In genomic region chr3:129250997-129251396, GRCm38 (mm10) we compare ENCODE assay signal across 22 mouse cellular contexts. TPM values are rescaled to one million over a fixed set of nuclear protein-coding genes. Genes with fewer than 3 reads are reported as not detected.
DNase-seq lines count a peak whose midpoint lies in the region; ATAC-seq and TF ChIP-seq lines count a peak whose summit lies in the region.
"Had no signal": no experiment of that assay in that cellular context is flagged by ENCODE, and none has a peak within 500 bp of the region (broad histone marks: within the 10 kb centered on the region; RNA-seq: fewer than 3 reads in every experiment).

No protein-coding gene starts in this region.

- H3K4me1 ChIP-seq in hindbrain, embryonic 15.5 days (replicated peaks) = no peaks in the 10 kb centered on the region
- no peaks in the 10 kb centered on the region for H3K4me1 ChIP-seq in hindbrain, embryonic 11.5 days (replicated peaks; ENCODE audit: control insufficient read depth, insufficient read depth, low read length)
- H3K4me1 ChIP-seq in midbrain, embryonic 15.5 days = no peaks in the 10 kb centered on the region
- H3K4me1 ChIP-seq in midbrain, embryonic 13.5 days (replicated peaks) = no peaks in the 10 kb centered on the region
- H3K4me1 ChIP-seq: forebrain, embryonic 10.5 days; forebrain, embryonic 15.5 days; heart, embryonic 10.5 days; heart, embryonic 13.5 days; intestine, embryonic 15.5 days had no signal

- TF ChIP-seq CTCF in brain, embryonic 14.5 days (IDR thresholded peaks at IDR 0.05; ENCODE audit: borderline replicate concordance, extremely low read depth, insufficient read depth, insufficient read length) = no peak

- ATAC-seq in hindbrain, embryonic 15.5 days (ENCODE audit: low FRiP score, low read depth) = 0 out of 2 replicates have a peak, but pooled peaks have one; percentile 51
- no peak for ATAC-seq in hindbrain, embryonic 11.5 days (ENCODE audit: low FRiP score)
- ATAC-seq in midbrain, embryonic 15.5 days (replicated peaks) = 0 out of 2 replicates have a peak, but pooled peaks have one; percentile 54
- no peak for ATAC-seq in midbrain, embryonic 13.5 days
- ATAC-seq: activated CD4-positive, CD25-positive, alpha-beta regulatory T cell, adult 4 months; CD4-positive, CD25-positive, alpha-beta regulatory T cell, adult 4 months; forebrain, embryonic 15.5 days; intestine, embryonic 15.5 days had no signal

- H3K4me3 ChIP-seq in hindbrain, embryonic 15.5 days = no peak overlapping the region
- no peak overlapping the region for H3K4me3 ChIP-seq in hindbrain, embryonic 11.5 days (ENCODE audit: low read depth, low read length)
- H3K4me3 ChIP-seq in midbrain, embryonic 15.5 days = no peak overlapping the region
- H3K4me3 ChIP-seq in midbrain, embryonic 13.5 days (replicated peaks) = no peak overlapping the region
- H3K4me3 ChIP-seq: forebrain, embryonic 10.5 days; forebrain, embryonic 15.5 days; heart, adult 2 months; heart, embryonic 10.5 days; heart, embryonic 13.5 days; intestine, embryonic 15.5 days had no signal

- no peak for DNase-seq in hindbrain, embryonic 11.5 days (ENCODE audit: low spot score)
- DNase-seq in brain, embryonic 14.5 days (ENCODE audit: low read depth) = peak; percentile 45
- DNase-seq in kidney, adult 9 months = no peak
- DNase-seq: adrenal gland, adult 8-10 months; adrenal gland, postnatal 25 days; cerebellum, adult 18-20 months; cerebellum, adult 9-10 months; cerebellum, postnatal 14 days; gastrocnemius, postnatal 25 days; heart, adult 2 months; heart, postnatal 14 days had no signal

- H3K9me3 ChIP-seq in hindbrain, embryonic 15.5 days = no peaks in the 10 kb centered on the region
- H3K9me3 ChIP-seq in hindbrain, embryonic 11.5 days (ENCODE audit: control insufficient read depth, low read length) = no peaks in the 10 kb centered on the region
- no peaks in the 10 kb centered on the region for H3K9me3 ChIP-seq in midbrain, embryonic 15.5 days
- H3K9me3 ChIP-seq in midbrain, embryonic 13.5 days = no peaks in the 10 kb centered on the region
- H3K9me3 ChIP-seq: forebrain, embryonic 10.5 days; forebrain, embryonic 15.5 days; heart, embryonic 10.5 days; heart, embryonic 13.5 days; intestine, embryonic 15.5 days had no signal

- H3K9ac ChIP-seq in hindbrain, embryonic 15.5 days = no peak overlapping the region
- H3K9ac ChIP-seq in hindbrain, embryonic 11.5 days (ENCODE audit: low read depth, low read length) = no peak overlapping the region
- no peak overlapping the region for H3K9ac ChIP-seq in midbrain, embryonic 15.5 days
- no peak overlapping the region for H3K9ac ChIP-seq in midbrain, embryonic 13.5 days (replicated peaks)
- H3K9ac ChIP-seq: forebrain, embryonic 15.5 days; heart, embryonic 13.5 days; hindbrain, embryonic 14.5 days; intestine, embryonic 15.5 days had no signal

- TF ChIP-seq POLR2A in brain, embryonic 14.5 days (IDR thresholded peaks at IDR 0.05; ENCODE audit: borderline replicate concordance, extremely low read depth, insufficient read depth, insufficient read length, poor library complexity, severe bottlenecking) = no peak

- no peak overlapping the region for H3K27ac ChIP-seq in hindbrain, embryonic 15.5 days (replicated peaks)
- H3K27ac ChIP-seq in hindbrain, embryonic 11.5 days (ENCODE audit: low read depth, low read length) = no peak overlapping the region
- no peak overlapping the region for H3K27ac ChIP-seq in midbrain, embryonic 15.5 days
- no peak overlapping the region for H3K27ac ChIP-seq in midbrain, embryonic 13.5 days
- H3K27ac ChIP-seq: forebrain, embryonic 10.5 days; forebrain, embryonic 15.5 days; heart, adult 2 months; heart, embryonic 10.5 days; heart, embryonic 13.5 days; hindbrain, embryonic 14.5 days; intestine, embryonic 15.5 days had no signal

- H3K27me3 ChIP-seq in hindbrain, embryonic 15.5 days = no peaks in the 10 kb centered on the region
- H3K27me3 ChIP-seq in hindbrain, embryonic 11.5 days (ENCODE audit: control insufficient read depth, insufficient read depth, low read length) = no peaks in the 10 kb centered on the region
- no peaks in the 10 kb centered on the region for H3K27me3 ChIP-seq in midbrain, embryonic 15.5 days (replicated peaks)
- no peaks in the 10 kb centered on the region for H3K27me3 ChIP-seq in midbrain, embryonic 13.5 days
- H3K27me3 ChIP-seq: forebrain, embryonic 15.5 days; intestine, embryonic 15.5 days had no signal

- H3K36me3 ChIP-seq in hindbrain, embryonic 15.5 days = no peaks in the 10 kb centered on the region
- H3K36me3 ChIP-seq in hindbrain, embryonic 11.5 days (ENCODE audit: control insufficient read depth, insufficient read depth, low read length) = no peaks in the 10 kb centered on the region
- no peaks in the 10 kb centered on the region for H3K36me3 ChIP-seq in midbrain, embryonic 15.5 days (replicated peaks)
- H3K36me3 ChIP-seq in midbrain, embryonic 13.5 days = no peaks in the 10 kb centered on the region
- H3K36me3 ChIP-seq: forebrain, embryonic 10.5 days; forebrain, embryonic 15.5 days; heart, embryonic 10.5 days; heart, embryonic 13.5 days; intestine, embryonic 15.5 days had no signal

- no peak overlapping the region for H3K4me2 ChIP-seq in hindbrain, embryonic 15.5 days
- H3K4me2 ChIP-seq in hindbrain, embryonic 11.5 days (replicated peaks; ENCODE audit: low read depth, low read length) = no peak overlapping the region
- no peak overlapping the region for H3K4me2 ChIP-seq in midbrain, embryonic 15.5 days
- H3K4me2 ChIP-seq in midbrain, embryonic 13.5 days (replicated peaks) = no peak overlapping the region
- H3K4me2 ChIP-seq: forebrain, embryonic 15.5 days; heart, embryonic 13.5 days; hindbrain, embryonic 14.5 days; intestine, embryonic 15.5 days had no signal

- 81% methylated on average over 9 of the region's 9 CpGs for WGBS in hindbrain, embryonic 15.5 days
- WGBS in hindbrain, embryonic 11.5 days = 86% methylated on average over 9 of the region's 9 CpGs
- WGBS in midbrain, embryonic 15.5 days = 85% methylated on average over 9 of the region's 9 CpGs
- WGBS in midbrain, embryonic 13.5 days = 89% methylated on average over 9 of the region's 9 CpGs

RNA-seq across cellular contexts. Expression of gene Pitx2, which starts 51.3 kb away (rescaled TPM):
- polyA plus RNA-seq in hindbrain, embryonic 15.5 days (2015; fragmentation: Nextera tagmentation; extraction: Ambion mirVana) = 1.5 and 1.6 TPM in 2 replicates
- 2.9 and 4.9 TPM in 2 replicates for polyA plus RNA-seq in hindbrain, embryonic 11.5 days (2014; fragmentation: Nextera tagmentation; extraction: Ambion mirVana)
- 41.0 and 60.5 TPM in 2 replicates for polyA plus RNA-seq in midbrain, embryonic 15.5 days (2015; fragmentation: Nextera tagmentation; extraction: Ambion mirVana)
- 59.2 and 101 TPM in 2 replicates for polyA plus RNA-seq in midbrain, embryonic 13.5 days (2015; fragmentation: Nextera tagmentation; extraction: Ambion mirVana)
- polyA plus RNA-seq in brain, embryonic 14.5 days (2012; rRNA removed) = 17.2 and 18.6 TPM in 2 replicates
- polyA plus RNA-seq: activated CD4-positive, CD25-positive, alpha-beta regulatory T cell, adult 4 months had no signal

Comparison
In these comparisons a context has a peak if more than half of its experiments do, and no peak if none do; other contexts are left out.
1. ATAC-seq: peak in hindbrain, embryonic 15.5 days (single experiment) and midbrain, embryonic 15.5 days (single experiment); none in hindbrain, embryonic 11.5 days (single experiment) and midbrain, embryonic 13.5 days (single experiment).